Mouse (Mus musculus) liver, adult 2 months (tissue): ENCODE measurements around the gene Bcl9. TPM values are rescaled to one million over a fixed set of nuclear protein-coding genes. Genes with fewer than 3 reads are reported as not detected.
A peak's percentile ranks its signal among the peaks of the same experiment; 100 is the strongest.

Source experiments
- DNase-seq: peaks from one replicate; pipeline ENCODE4 v3.0.0-alpha.2; 2011; ENCODE audit warnings: low read depth, low spot score; ENCODE audit errors: extremely low read depth
- H3K27ac ChIP-seq: fragments of 200-500 bp; replicated peaks from 2 replicates; pipeline ENCODE4 v1.5.1; 2012; ENCODE audit warnings: low read depth, mild to moderate bottlenecking, control low read depth, inconsistent platforms, low read length; ENCODE audit not compliant: insufficient read depth
- H3K27me3 ChIP-seq: fragments of 200-500 bp; 2 replicates; pipeline ENCODE4 v1.6.1; 2012; ENCODE audit warnings: mild to moderate bottlenecking, moderate library complexity, low read length, inconsistent platforms; ENCODE audit not compliant: control insufficient read depth, insufficient read depth
- H3K36me3 ChIP-seq: fragments of 200-500 bp; 2 replicates; pipeline ENCODE4 v1.6.1; 2012; ENCODE audit warnings: low read length, inconsistent platforms; ENCODE audit not compliant: control insufficient read depth, insufficient read depth
- H3K4me1 ChIP-seq: fragments of 200-500 bp; 2 replicates; pipeline ENCODE4 v1.6.1; 2011; ENCODE audit warnings: low read length; ENCODE audit not compliant: control insufficient read depth, insufficient read depth
- H3K4me3 ChIP-seq: fragments of 200-500 bp; 2 replicates; pipeline ENCODE4 v1.5.1; 2011; ENCODE audit warnings: low read depth, mild to moderate bottlenecking, control low read depth, low read length, moderate library complexity; ENCODE audit not compliant: insufficient read depth
- H3K79me2 ChIP-seq: fragments of 200-500 bp; 2 replicates; pipeline ENCODE4 v1.6.1; 2012; ENCODE audit warnings: inconsistent platforms, mild to moderate bottlenecking, low read length, moderate library complexity; ENCODE audit not compliant: control insufficient read depth, insufficient read depth
- H3K9ac ChIP-seq: fragments of 200-500 bp; 2 replicates; pipeline ENCODE4 v1.6.1; 2012; ENCODE audit warnings: low read depth, mild to moderate bottlenecking, control low read depth, inconsistent platforms, low read length
- CTCF ChIP-seq: fragments of 200-500 bp; IDR thresholded peaks from 2 replicates; pipeline ENCODE4 v1.5.1; 2011; ENCODE audit warnings: low read depth, low read length, control low read depth
- POLR2A ChIP-seq: fragments of 200-500 bp; IDR thresholded peaks from 2 replicates; pipeline ENCODE4 v1.6.1; 2011; ENCODE audit warnings: low read length, control low read depth; ENCODE audit not compliant: insufficient read depth; ENCODE audit errors: extremely low read depth
- WGBS: fragments of 180-500 bp; shearing (Covaris S2); methylation state at CpG from one replicate; pipeline ENCODE4 v1.1.7; 2018; 5-methylcytosine and 5-hydroxymethylcytosine counted together
- polyA plus RNA-seq: library from polyadenylated mRNA; depleted of rRNA; stranded (reverse); fragments of >200 nt; gene quantifications from 2 replicates; pipeline ENCODE4 v1.2.3, GENCODE M21; 2012
- total RNA-seq: library from RNA; depleted of rRNA; stranded (reverse); fragments of >200 nt; gene quantifications from 2 replicates; pipeline ENCODE4 v1.2.3, GENCODE M21; 2014

Bcl9 gene
- total and polyA plus RNA-seq, 2 experiments, result 1.0 to 3.1 TPM

- Histone ChIP-seq H3K36me3 (no peaks in the 10 kb centered on the region), H3K27me3 (no peaks in the 10 kb centered on the region), H3K9ac (no peak overlapping the region), H3K79me2 (no peaks in the 10 kb centered on the region), H3K27ac (no peak overlapping the region), H3K4me3 (no peak overlapping the region), H3K4me1 (peaks cover 2% of the 10 kb centered on the region; the same call in 1 of the 2 replicates)
- DNase-seq, result no peak
- WGBS, result 94% methylated on average over 2 of the region's 2 CpGs
- TF ChIP-seq POLR2A (no peak), CTCF (no peak)
Measured at GRCm38 (mm10) chr3:97237403-97237802, 60.3 kb downstream of the Bcl9 start.

- Histone ChIP-seq H3K4me3 (no peak overlapping the region), H3K4me1 (peaks cover 2% of the 10 kb centered on the region; the same call in 1 of the 2 replicates), H3K79me2 (no peaks in the 10 kb centered on the region), H3K36me3 (no peaks in the 10 kb centered on the region), H3K27ac (no peak overlapping the region), H3K27me3 (no peaks in the 10 kb centered on the region), H3K9ac (no peak overlapping the region)
- no peak for TF ChIP-seq CTCF
- no peak for TF ChIP-seq POLR2A
- 90% methylated on average over 14 of the region's 14 CpGs for WGBS
- DNase-seq, result no peak
Measured at GRCm38 (mm10) chr3:97234797-97235196, 62.9 kb downstream of the Bcl9 start.

GRCm38 (mm10) chr3:97232328-97232727, 65.4 kb downstream of the Bcl9 start:
- H3K27ac ChIP-seq, result no peak overlapping the region
- 72% methylated on average over 3 of the region's 3 CpGs for whole genome bisulfite sequencing
- H3K27me3 ChIP-seq, result no peaks in the 10 kb centered on the region
- peaks cover 2% of the 10 kb centered on the region; the same call in 1 of the 2 replicates for H3K4me1 ChIP-seq
- TF ChIP-seq POLR2A (no peak), CTCF (no peak)
- H3K4me3 ChIP-seq, result no peak overlapping the region
- H3K9ac ChIP-seq, result no peak overlapping the region
- H3K36me3 ChIP-seq, result no peaks in the 10 kb centered on the region
- H3K79me2 ChIP-seq, result no peaks in the 10 kb centered on the region
- peak; percentile 28 for DNase-seq

GRCm38 (mm10) chr3:97231857-97232256, 65.9 kb downstream of the Bcl9 start:
- H3K9ac ChIP-seq, result no peak overlapping the region
- H3K27ac ChIP-seq, result no peak overlapping the region
- no peaks in the 10 kb centered on the region for H3K79me2 ChIP-seq
- H3K27me3 ChIP-seq, result no peaks in the 10 kb centered on the region
- H3K4me1 ChIP-seq, result peaks cover 2% of the 10 kb centered on the region; the same call in 1 of the 2 replicates
- TF ChIP-seq POLR2A (no peak), CTCF (no peak)
- 87% methylated on average over 9 of the region's 9 CpGs for WGBS
- H3K36me3 ChIP-seq, result no peaks in the 10 kb centered on the region
- no peak for DNase-seq
- no peak overlapping the region for H3K4me3 ChIP-seq

GRCm38 (mm10) chr3:97230631-97231404, 66.9 kb downstream of the Bcl9 start:
- WGBS, result 96% methylated on average over 5 of the region's 5 CpGs
- Histone ChIP-seq H3K4me1 (peaks cover 7% of the 10 kb centered on the region), H3K9ac (no peak overlapping the region), H3K4me3 (no peak overlapping the region), H3K36me3 (no peaks in the 10 kb centered on the region), H3K27ac (no peak overlapping the region), H3K27me3 (no peaks in the 10 kb centered on the region), H3K79me2 (no peaks in the 10 kb centered on the region)
- DNase-seq, result no peak
- TF ChIP-seq CTCF, result no peak
- no peak for TF ChIP-seq POLR2A

GRCm38 (mm10) chr3:97228457-97228856, 69.3 kb downstream of the Bcl9 start:
- DNase-seq, result no peak
- WGBS, result 50% methylated on average over 12 of the region's 12 CpGs
- H3K4me3 ChIP-seq, result peak overlapping the region; percentile 80; the same call in 1 of the 2 replicates
- H3K4me1 ChIP-seq, result peaks cover 8% of the 10 kb centered on the region
- no peak for TF ChIP-seq POLR2A
- no peak for TF ChIP-seq CTCF
- no peaks in the 10 kb centered on the region; the same call in 1 of the 2 replicates for H3K79me2 ChIP-seq
- no peaks in the 10 kb centered on the region for H3K27me3 ChIP-seq
- no peaks in the 10 kb centered on the region for H3K36me3 ChIP-seq
- peak overlapping the region; percentile 63 for H3K9ac ChIP-seq
- no peak overlapping the region for H3K27ac ChIP-seq
